Mouse (Mus musculus) layer of hippocampus, postnatal 14 days (tissue): ENCODE results near the gene Cdk17. TPM values are rescaled to one million over a fixed set of nuclear protein-coding genes. Genes with fewer than 3 reads are reported as not detected.

ENCODE experiments used
- DNase-seq, 2 experiments: peaks; one replicate each; pipeline ENCODE4 v3.0.0; 2021 to 2022; ENCODE audit warnings: low spot score in 2 of 2, mixed read lengths in 1 of 2
- long read RNA-seq, 2 experiments: library from polyadenylated mRNA; stranded (forward); transcript quantifications; one replicate each; pipeline ENCODE4 v2.0.0; 2021
- total RNA-seq, 2 experiments: library from RNA; stranded (reverse); gene quantifications; 2 replicates each; pipeline ENCODE4 v1.2.3; 2021

Cdk17 gene
- 100 to 1,000 TPM; 138 to 142 TPM for total RNA-seq
- long read RNA-seq, experiment 1, transcript Cdk17-201 (17 exons, 3,615 nt), result major isoform, 103 of 173 reads
- long read RNA-seq, experiment 1, partial matches to known transcripts, result 52 of 173 reads
- long read RNA-seq, experiment 1, other reads (novel, unspliced or antisense), result 18 of 173 reads
- long read RNA-seq, experiment 2, transcript Cdk17-201 (17 exons, 3,615 nt), result major isoform, 100 of 186 reads
- long read RNA-seq, experiment 2, partial matches to known transcripts, result 75 of 186 reads
- long read RNA-seq, experiment 2, other reads (novel, unspliced or antisense), result 11 of 186 reads

DNA sequence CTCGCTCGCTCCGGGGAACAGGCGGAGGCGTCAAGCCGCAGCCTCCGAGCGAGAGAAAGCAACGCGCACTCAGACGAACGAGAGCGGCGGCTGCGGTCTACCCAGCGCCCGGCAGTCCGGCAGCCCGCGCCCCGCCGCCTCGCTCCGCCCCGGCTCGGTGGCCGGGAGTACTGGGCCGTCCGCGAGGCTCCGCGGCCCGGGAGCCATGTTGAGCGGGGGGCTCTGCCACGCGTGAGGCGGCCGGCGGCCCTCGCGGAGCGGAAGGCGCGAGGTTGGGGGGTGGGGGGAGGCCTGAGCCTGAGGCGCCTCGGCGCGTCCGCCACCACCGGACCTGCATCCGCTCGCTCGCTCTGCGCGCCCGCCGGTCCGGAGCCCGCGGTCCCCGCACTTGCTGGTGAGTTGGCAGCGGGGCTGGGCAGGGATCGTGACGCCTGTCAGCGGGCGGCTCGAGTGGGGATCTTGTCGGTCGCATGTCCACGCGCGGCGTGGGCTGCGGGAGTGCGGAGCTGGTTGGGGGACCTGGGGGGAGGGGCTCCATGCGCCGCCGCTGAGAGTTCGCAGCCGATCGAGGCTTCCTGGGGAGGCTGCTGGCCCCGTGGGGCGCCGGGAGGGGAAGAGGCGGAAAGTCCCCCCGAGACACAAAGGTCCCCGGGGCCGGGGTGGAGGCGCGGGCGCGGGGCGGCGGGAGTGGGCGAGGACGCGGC is at the start of gene Cdk17:
TSS of gene Cdk17 (plus strand) at position 69 of the 704 bp plus-strand sequence.
- peak; percentile 62 to 77 for DNase-seq

DNA sequence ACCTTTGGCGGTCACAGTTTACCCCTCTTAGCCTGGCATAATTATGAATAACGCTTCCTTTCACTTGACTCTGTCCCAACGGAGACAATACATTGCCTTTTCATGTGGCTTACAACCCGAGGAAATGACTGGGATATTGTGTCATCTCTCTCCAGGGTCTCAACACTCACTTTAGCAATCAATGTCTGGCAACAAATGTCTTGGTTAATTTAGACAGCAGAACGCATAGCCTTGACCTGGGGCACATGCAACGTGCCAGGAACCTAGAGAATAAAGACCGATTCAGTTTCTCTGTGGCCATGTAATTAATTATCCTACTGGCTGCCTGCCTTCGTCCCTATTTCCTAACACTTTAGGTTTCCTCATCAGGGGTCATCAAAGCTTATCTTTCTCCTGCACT is 49.3 kb upstream of the Cdk17 start:
- no peak for DNase-seq

DNA sequence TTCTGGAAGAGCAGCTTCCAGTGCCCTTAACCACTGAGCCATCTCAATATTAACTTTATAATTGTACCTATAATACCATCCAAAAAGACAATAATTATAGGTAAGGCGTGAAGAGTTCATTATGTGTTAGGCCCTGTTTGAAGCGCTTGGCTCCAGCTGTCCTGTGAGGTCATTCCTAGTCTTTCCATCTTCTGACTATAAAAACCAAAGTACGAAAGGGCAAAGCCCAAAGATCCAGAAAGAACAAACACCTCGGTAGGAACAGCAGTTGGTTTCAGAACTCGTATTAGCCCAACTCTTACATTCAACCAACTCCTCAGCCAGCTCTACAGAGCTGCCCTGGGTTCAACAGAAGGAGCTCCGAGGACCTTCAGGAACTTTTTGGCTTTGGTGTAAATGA is 48.7 kb upstream of the Cdk17 start:
- no peak for DNase-seq

DNA sequence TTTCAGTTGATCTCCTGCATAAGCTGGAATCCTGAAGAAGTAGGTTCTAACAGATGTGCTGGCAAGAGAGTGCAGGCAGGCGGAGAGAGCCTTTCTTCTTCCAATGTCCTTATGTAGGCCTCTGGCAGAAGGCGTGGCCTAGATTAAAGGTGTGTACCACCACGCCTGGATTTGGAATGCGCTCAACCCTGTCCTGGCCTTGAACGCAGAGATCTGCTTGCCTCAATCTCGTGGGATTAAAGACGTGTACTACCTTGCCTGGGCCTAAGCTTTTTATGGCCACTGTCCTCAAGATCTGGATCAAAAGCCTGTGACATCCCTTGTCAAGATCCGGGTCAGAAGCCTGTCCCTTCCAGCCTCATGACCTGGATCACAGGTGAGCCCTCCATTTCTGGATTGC is 46.7 kb upstream of the Cdk17 start:
- DNase-seq, result no peak

DNA sequence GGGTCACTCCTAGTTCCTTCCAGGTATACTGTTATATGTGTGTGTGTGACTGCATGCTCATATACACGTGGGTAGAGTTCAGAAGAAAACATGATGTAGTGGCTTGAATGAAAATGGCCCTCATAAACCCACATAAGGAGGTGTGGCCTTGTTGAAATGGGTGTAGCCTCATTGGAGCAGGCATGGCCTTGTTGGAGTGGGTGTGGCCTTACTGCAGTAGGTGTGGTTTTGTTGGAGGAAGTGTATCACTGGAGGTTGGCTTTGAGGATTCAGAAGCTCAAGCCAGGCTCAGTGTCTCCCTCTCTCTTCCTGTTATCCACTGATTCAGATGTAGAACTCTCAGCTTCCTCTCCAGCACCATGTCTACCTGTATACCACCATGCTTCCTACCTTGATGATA is 45.9 kb upstream of the Cdk17 start:
- no peak for DNase-seq

DNA sequence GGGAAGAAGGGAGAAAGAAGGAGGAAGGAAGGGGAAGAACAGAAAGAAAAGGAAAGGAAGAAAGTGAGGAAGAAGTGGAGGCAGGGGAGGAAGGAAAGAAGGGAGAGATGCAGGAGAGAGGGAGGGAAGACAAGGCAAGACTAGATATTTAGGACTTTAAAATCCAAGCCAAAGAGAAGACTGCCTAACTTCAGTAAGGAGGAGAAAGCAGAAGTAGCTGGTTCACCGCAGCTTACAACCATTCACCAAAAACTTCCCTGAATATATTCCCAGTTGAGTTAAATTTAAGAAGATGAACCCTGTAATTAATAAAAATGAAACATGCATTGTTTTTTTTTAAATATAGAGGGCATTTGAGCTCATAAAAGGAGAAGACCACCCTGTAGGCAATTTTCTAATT is 44.9 kb upstream of the Cdk17 start:
- no peak for DNase-seq

DNA sequence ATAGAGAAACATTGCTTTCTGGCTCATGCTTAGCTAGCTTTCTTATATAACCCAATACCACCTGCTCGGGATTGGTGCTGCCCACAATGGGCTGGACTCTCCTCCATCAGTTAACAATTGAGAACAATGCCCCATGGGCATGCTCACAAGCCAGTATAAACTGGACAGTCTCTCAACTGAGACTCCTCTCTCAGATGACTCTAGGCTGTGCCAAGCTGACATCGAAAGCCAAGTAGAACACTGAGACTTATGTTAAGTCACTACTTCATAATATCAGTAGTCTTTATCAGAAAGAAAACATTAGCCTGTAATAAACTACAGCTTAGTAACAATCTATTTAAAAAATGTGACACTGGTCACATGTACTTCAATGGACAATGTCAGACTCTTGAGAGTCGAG is 44.0 kb upstream of the Cdk17 start:
- no peak for DNase-seq

DNA sequence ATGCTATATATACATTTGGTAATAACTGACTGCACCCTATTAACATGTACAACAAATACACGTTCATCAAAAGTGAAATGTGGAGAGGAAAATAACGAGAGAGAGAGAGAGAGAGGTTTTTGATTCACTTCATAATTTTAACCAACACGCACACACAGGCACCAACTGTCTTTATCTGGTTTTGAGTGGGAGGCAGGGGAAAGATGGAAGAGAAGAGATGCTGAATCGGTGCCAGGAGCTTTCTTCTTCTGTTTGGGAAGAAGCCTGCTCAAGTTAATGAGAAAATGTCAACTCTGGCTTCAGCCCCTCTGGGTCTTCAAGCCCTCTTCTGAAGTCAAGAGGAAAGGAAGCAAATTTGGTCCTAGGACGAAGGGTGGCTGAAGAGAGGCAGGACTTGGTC is 40.9 kb upstream of the Cdk17 start:
- DNase-seq, result peak in 1 of 2 experiments; percentile 57

DNA sequence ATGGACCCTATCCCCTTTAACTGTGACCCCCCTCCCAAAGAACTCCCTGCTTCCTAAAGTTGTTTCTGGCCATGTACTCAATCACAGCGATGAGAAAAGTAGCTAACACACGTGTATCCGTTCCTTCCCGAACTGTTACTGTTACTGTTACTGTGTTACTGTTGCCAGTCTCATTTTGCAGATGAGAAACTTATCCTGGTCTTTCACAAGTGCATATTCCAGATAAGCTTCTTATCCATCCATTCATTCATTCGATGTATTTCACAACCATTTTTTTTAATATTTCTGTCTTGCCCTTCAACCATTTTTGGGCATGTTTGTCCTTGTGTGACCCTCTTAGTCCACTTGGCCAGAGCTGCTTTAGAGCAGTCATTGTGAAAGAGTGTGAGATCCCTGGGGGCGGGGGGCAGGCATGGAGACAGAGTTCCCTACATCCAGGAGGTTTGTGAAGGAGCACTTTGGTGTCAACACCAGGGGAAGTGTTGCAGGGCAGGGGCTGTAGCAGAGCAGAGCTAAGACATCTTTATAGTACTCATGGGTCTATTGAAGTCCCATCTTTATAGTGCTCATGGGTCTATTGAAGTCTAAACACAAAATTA is 39.3 kb upstream of the Cdk17 start:
- DNase-seq, result no peak

DNA sequence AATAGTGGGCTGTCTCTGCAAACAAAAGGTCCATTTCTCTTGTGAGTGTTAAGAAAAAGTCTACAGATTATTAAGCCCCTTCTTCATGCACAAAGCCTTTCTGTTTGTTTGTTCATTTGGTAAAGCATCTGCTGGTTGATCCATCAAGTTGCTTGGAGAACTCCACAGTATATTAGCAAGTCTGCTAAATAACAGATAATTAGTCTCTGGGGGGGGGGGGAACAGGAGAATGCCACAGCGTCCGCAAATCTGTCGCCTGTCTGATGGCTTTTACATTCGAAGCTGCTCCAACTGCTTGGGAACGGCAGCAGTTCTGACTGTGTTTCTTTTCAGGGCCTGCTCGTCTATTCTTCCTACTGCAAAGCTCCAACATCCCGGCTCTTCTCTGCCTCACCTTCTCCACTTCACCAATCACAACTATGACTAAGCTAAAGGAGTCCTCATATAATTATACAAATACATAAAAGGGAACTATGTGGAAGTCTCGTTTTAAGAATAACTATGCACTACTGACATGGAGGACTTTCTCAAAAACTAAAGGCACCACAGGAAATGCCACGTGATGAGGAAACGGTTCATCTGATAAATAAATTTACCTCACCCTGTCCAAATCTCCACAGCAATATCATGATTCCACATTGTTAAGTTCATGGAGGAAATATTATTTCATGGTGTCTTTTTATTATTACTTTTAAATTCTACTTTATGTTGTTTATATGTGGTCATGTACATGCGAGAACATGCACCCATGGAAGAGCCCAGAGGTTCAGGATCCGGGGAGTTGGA is 38.1 kb upstream of the Cdk17 start:
- DNase-seq, result no peak

DNA sequence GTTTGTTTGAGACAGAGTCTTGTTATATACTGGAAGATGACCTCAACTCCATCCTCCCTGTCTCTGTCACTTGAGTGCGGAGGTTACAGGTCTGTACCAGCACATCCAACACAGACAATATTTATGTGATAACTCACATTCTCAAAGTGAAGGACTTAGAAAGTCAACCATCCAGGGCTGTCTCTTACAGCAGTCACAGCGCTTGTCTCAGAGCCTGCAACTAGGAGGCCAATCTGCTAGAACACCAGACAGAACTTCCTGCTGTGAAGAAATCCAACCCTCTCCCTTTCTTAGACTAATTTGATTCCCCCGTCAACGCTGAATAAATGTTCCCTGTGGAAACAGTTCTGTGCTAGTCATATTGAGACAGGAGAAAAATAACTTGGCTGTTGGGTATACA is 37.4 kb upstream of the Cdk17 start:
- DNase-seq, result no peak

DNA sequence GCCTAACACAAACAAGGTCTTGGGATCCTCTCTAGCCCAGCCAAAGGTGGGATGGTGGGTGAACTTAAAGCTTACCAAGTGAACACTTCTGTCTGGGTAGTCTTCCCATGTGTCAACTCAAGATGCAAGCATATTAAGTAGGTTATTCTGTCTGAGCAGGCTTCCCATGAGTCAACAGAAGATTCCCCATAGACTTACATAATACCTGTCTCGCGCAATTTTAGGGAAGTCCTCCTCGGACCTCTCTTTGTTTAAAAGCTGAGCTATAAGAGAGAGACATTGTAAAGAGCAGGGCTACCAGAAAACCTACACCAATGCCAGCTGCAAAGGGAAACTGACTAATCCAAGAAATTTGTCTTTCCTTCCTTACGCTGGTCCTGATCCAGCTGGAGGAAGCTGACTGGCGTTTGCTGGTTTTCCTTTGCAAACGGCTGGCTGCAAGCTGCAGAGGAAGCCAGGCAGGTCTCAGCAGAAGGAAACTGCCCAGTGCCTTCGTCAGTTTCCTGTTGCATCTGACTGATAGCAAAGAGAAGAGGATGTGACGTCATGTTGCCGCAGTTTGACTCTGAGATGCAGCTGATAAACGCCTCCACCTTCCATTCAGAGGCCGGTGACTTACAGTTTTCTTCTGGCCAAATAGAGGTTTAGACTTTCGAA is 36.6 kb upstream of the Cdk17 start:
- DNase-seq, result no peak

DNA sequence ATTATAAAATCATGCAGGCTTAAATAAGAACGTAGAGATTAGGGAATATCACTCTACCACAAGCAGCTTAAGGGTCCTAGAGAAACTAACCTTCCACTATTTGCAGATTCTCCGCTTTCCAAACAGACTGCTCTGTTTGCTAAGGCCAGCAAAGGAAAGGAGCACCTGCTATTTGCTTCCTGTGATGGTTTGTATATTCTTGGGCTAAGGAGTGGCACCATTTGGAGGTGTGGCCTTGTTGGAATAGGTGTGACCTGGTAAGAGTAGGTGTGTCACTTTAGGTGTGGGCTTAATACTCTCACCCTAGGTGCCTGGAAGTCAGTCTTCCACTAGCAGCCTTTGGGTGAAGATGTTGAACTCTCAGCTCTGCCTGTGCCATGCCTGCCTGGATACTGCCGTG is 34.6 kb upstream of the Cdk17 start:
- no peak for DNase-seq

DNA sequence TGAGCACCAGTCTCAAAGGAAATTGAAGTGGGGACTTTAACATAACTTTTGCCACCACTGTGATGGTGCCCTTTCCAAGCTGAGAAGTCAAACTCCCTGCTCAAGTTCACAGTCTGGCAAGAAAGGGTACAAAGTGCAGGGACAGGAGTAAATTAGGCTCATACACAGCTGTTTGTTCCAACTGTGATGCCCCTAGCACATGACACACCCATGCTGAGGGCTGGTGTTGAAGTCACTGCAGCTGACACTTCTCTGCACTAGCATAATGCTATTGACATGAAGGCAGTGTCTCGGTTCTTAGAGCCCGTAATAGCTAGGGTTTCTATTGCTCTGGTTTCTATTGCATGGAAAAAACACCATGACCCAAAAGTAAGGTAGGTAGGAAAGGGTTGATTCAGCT is 32.1 kb upstream of the Cdk17 start:
- no peak for DNase-seq

DNA sequence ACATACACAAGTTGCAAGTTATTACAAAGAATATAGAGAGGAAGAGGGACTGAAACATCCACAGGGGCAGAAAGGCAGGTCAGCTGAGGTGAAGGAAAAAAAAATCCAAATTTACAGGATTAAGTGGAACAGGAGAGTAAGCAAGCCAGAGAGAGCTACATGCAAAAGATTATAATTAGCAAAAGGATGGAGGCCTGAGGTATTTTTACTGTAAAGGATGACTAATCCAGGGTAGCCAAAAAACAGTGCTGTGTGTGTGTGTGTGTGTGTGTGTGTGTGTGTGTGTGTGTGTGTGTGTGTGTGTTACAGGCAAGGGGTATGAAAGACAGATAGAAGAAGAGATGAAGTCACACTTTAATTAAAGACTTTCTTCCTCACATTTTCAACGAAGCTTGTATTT is 31.3 kb upstream of the Cdk17 start:
- no peak for DNase-seq

DNA sequence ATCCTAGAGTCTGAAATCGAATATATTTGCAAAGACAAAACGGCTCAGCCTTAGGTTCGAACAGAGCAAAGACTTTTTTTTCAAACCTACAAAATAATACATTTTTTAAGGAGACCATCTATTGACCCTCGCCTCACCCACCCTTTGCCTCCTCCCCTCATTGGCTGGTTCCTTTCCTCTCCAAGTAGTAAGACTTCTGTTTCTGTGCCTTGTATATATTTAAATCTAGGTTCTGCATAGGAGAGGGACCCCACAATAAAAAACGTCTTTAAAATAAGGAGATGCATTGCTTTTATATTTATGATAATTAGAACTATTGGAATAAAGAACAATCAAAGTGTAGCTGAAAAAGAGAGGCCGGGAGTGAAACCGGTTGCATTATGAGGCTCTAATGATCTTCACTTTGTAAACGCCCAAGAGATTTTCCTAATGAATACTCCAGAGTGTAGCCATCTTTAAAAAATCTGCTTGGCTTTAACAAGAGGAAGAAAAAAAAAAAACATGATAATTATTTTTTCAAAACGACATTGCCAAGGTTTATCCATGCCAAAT is 30.7 kb upstream of the Cdk17 start:
- no peak for DNase-seq

DNA sequence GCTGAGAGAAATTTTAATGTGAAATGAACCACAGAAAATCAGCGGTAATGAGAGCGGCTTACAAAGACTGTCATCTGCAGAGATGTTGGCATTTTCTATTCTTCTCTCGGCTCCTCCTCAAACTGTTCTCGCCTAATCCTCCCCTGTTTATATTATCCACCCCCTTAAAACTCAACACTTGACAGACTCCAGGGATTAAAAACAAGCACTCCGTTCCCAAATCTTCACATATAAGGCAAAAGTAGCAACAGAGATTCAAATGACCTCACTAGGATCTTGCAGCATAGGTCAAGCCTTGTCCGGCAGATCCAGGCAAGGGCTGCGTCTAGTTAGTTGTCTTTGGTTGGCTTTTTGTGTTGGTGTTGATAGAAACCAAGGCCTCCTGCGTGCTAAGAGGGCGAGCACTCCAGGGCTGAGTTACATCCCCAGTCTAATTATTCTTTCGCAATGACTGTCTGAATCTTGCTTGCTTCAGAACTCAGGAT is 30.2 kb upstream of the Cdk17 start:
- peak in 1 of 2 experiments; percentile 67 for DNase-seq

DNA sequence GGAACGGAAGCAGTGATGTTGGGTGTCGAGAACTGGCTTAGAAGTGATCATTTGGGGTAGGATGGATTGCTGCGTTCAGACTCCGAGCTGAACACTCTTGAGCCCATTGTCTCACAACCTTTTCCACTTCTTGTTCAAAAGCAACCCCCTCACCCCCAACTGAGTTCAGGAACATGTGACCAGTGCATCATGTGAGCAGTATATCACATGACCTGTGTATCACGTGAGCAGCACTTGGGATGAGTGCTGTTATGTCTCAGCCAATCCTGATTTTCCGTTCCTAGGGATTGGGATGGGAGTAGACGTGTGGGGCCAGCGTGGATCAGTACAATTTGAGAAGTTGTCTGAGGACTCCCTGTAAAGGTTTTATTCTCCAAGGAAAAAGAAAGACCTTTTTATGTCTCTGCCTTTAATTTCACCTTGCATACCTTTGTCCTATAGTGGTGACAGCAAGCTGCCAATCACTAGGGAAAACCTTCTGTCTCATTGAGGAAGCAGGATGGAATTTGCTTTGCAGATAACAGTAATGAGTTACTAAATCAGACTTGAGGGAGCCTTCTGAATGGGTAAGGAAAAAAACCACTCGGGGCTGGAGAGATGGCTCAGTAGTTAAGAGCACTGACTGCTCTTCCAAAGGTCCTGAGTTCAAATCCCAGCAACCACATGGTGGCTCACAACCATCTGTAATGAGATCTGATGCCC is 28.7 kb upstream of the Cdk17 start:
- no peak for DNase-seq

DNA sequence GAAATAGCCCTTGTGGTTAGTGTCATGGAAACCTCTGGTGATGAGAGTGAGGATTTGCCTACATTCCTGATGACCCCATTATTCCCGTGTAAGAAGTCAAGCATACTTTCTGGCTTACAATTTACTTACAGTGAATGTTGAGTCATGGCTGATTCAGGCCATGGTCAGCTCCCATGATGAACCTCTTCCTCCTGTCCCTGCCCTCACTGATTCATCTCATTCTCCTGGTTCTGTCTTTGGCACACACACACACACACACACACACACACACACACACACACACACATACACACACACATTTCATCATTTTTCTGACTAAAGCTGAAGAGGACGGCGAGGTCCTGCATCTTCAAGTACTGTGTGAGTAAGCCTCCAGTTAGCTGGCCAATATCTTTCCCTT is 21.9 kb upstream of the Cdk17 start:
- no peak for DNase-seq

DNA sequence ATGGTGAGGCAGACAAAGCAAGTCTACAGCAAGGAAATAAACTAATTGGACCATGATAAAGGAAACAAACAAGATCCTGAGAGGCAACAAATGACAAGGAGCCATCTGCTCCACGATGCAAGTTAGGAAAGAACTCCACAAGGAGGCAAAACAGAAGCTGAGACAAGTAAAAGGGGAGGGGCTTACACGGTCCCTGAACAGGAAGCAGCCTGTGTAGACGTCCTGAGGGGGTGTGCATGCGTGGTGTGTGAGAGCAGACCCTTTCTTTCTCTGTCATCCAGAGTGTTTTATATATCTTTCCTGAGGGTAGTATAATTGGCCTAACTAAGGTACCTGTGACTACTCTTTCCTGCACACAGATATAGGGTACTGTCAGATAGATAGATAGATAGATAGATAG is 19.9 kb upstream of the Cdk17 start:
- no peak for DNase-seq
